Mouse (Mus musculus): ENCODE measurements around the gene Leap2.

The Leap2 gene

DNA sequence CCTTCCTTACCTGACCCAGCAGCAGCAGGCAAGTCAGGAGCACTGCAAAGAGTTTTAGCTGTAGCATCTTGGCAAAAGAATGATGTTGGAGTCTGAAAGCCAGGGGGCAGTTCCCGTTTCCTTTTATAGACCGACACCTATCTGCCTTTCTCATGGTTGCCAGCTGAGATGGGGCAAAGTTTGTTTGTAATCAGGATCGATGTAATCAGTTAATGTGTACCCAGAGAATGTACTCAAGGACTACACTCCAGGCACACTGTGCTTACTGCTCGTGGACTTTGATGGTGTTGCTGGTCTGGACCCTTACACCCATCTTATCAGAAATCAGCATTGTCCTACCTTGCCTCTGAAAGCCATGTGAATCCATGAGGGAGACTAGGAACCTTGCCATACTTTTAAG is at the start of gene Leap2:
Gene Leap2 (minus strand): TSS at position 135 of the 400 bp plus-strand sequence.
- DNase-seq (ENCODE audit: extremely low spot score, low spot score), result no peak

GRCm38 (mm10) chr11:53472709-53473108 is 49.7 kb upstream of the Leap2 start:
- DNase-seq (ENCODE audit: extremely low spot score, low spot score), result no peak

DNA sequence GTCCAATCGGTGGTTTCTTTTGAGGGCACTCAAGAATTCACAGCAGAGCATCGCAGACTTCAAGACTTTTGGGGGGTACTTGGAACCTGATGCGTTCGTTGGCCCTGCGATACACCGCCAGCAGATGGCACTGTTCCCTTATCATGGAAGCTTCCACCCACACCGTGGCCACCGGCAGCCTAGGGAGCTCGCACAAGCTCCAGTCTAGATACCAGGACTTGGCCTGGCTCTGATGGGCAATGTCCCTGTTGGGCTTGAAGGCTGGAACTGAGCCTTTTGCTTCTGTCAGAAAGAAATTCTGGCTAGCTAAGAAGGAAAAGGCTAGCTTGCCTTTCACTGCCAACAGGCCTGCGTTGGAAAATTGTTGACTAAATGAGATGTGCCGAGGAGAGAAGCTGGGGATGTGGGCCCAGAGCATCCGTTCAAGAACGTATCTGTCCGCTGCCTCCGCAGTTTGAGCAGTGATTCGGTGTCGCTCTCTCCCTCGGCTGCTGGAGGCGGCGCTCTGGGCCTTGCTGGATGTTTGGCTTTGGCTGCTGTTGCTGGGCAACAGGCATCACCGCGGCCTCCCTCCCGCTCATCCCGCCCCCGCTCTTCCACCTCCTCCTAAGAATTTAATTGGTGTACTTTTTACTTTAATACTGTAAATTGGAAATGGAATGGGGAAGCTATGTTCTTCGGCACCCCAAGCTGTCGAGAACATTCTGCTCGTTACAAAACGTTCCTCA is 47.2 kb upstream of the Leap2 start, which contains the start of gene Gm9837:
Gene Gm9837 (minus strand): TSS at position 512 of the 728 bp plus-strand sequence.
- peak; percentile 90 for DNase-seq (ENCODE audit: extremely low spot score, low spot score)

DNA sequence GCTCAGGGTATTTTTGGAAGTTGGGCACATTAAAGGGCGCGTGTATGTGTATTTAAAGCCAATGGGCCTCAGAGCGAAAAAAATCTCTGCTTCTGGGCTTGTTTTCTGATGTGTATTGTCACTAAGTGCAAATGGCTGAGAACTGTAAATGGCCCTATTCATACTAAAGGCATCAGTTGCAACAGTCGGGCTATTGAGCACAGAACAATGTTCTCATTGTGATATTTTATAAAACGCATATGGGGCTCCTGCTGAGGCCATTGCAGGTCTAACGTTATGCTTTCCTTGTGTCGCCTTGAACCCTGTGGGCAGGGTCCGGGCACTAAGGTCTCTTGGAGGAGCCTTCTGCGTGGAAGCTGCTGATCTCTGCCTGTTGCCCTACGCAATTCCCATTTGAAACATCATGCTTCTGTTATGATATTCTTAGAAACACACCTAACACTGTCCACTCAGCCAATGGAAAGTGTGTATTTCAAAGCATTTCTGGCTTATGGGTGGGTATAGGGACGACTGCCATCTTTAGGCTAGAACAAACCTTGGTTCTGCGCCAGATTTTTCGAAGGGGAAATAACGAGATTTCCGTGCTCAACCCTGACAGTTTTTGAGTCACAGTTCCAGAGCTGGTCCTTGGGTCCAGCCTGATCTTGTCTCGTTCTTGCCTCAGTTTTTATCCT is 46.5 kb upstream of the Leap2 start:
- no peak for DNase-seq (ENCODE audit: extremely low spot score, low spot score)

DNA sequence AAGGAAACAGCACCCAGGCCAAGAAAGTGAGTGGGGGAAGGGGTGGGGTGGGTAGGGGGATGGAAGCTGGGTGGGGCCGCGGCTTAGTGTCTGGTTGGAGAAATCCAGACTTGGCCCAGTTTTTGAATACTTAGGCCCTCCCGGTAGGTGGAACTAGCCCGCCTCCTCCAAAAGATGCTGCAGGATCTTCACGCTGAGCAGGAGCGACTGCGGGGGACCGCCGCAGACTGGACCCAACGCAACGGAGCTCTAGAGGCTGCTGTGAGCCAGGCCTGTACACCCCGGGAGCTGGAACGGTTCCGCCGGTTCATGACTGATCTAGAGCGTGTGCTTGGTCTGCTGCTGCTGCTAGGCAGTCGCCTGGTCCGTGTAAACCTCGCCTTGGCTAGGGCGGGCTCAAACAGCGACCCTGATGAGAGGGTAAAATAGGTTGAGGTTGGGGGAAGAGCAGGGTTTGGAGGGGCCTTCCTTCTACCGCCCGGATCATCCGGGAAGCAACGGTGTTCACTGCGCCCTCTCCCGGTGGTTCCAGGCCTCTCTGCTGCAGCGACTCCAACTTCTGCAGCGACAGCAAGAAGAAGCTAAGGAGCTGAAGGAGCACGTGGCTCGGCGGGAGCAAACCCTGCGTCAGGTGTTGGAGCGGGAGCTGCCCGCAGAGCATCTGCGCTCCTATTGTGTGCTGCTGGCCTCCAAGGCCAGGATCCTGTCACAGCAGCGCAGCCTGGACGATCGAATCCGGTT is 43.4 kb upstream of the Leap2 start:
- peak; percentile 85 for DNase-seq (ENCODE audit: extremely low spot score, low spot score)

GRCm38 (mm10) chr11:53463551-53464424 is 40.8 kb upstream of the Leap2 start:
- DNase-seq (ENCODE audit: extremely low spot score, low spot score), result peak; percentile 66

GRCm38 (mm10) chr11:53461727-53462126 is 38.8 kb upstream of the Leap2 start:
- DNase-seq (ENCODE audit: extremely low spot score, low spot score), result no peak

- no peak for DNase-seq (ENCODE audit: extremely low spot score, low spot score)
Measured at GRCm38 (mm10) chr11:53460192-53460591, 37.2 kb upstream of the Leap2 start.

DNA sequence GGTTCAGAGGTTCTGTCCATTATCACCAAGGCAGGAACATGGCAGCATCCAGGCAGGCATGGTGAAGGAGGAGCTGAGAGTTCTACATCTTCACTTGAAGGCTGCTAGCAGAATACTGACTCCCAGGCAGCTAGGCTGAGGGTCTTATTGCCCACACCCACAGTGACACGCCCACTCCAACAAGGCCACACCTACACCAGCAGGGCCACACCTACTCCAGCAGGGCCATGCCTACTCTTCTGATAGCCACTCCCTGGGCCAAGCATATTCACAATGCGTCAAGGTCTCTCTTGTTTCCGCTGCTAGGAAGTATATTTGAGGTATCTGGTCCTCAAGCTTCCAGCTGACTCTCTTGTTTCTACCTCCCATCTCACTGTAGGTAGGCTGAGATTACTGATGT is 36.0 kb upstream of the Leap2 start:
- no peak for DNase-seq (ENCODE audit: extremely low spot score, low spot score)

DNA sequence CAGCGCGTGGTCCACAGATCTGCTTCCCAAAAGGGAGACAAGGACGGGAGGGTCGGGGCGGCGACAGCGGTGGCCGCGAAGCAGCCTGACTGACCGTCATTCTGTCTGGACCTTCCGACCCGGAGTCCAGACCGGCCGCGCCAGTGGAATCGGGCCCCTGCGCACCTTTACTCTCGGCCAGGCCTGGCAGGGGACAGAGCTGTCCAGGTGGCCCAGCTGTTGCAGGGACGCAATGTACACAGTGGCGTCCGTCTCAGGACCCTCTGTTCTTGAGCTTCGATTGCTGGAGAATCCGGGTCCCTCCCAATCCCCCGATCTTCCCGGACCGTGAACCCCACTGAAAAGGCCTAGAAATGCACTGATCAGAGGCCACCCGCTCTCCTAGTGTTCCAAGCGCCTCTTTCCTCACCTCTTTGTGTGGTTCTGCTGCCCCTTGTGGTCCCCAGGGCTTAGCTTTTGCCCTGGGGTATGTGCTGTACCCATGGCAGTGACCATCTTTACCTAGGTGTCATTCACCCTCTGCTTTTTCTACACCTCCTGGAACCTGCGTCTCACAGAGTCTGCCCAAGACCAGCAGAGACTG is 34.5 kb upstream of the Leap2 start:
- no peak for DNase-seq (ENCODE audit: extremely low spot score, low spot score)

GRCm38 (mm10) chr11:53456474-53457371 is 33.8 kb upstream of the Leap2 start, which contains the start of the genes Gm10447 and Shroom1:
Gene Gm10447, minus strand, starts transcription at chr11:53457110.
Gene Shroom1, plus strand, starts transcription at chr11:53457205.
- peak; percentile 66 for DNase-seq (ENCODE audit: extremely low spot score, low spot score)

DNA sequence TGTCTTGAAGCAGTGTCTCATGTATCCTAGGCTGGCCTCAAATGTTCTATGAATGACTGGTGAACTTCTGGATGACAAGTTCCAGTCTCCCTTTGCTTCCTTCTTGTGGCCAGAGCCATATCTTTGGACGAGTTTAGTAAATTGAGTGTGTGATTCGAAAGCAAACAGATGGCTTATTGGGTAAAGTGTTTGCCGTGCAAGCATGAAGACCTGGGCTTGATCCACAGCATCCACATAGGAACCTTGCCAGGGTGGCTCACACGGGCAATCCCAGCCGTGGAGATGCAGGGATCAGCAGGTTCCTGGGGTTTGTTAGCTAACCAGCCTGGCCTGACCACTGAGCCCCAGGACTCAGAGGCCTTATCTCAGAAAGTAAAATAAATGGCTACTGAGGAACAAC is 30.1 kb upstream of the Leap2 start:
- no peak for DNase-seq (ENCODE audit: extremely low spot score, low spot score)

DNA sequence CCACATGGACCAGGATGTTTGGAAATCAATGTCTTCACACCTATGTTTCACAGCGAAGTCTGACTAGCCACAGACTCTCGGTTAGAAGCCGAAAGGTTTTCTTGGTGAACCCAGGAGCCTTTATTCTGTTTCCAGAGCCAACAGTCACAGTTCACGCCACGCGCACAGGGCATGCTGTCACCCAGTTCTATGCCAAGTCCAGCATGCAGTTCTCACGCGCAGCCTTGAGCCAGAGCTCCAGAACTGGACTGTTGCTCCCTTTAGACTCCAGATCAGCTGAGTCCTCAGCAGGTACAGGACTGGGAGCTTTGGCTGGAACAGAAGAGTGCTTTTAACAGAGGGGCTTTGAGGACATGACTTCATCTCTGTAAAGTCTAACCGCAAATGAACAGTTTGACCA is 29.4 kb upstream of the Leap2 start:
- DNase-seq (ENCODE audit: extremely low spot score, low spot score), result no peak

- DNase-seq (ENCODE audit: extremely low spot score, low spot score), result no peak
Measured at GRCm38 (mm10) chr11:53451361-53451760, 28.4 kb upstream of the Leap2 start.

- DNase-seq (ENCODE audit: extremely low spot score, low spot score), result no peak
Measured at GRCm38 (mm10) chr11:53450070-53450705, 27.2 kb upstream of the Leap2 start.

- DNase-seq (ENCODE audit: extremely low spot score, low spot score), result no peak
Measured at GRCm38 (mm10) chr11:53448529-53448928, 25.6 kb upstream of the Leap2 start.

DNA sequence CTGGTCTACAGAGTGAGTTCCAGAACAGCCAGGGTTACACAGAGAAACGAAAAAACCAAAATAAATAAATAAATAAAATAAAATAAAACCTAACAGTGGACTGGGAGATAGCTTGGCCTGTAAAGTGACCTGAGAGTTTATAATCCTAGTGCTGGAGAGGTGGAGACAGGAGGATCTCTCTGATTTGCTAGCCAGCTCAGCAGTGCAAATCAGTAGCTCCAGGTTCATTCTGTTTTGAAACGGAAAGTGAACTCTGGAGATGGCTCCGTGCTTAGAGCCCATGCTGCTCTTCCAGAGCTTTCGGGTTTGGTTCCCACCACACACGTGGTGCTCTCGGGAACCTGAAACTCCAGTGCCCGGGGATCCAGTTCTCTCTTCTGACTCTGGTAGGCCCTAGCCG is 25.0 kb upstream of the Leap2 start:
- DNase-seq (ENCODE audit: extremely low spot score, low spot score), result no peak

GRCm38 (mm10) chr11:53446183-53446582 is 23.2 kb upstream of the Leap2 start:
- no peak for DNase-seq (ENCODE audit: extremely low spot score, low spot score)

GRCm38 (mm10) chr11:53445562-53445961 is 22.6 kb upstream of the Leap2 start:
- no peak for DNase-seq (ENCODE audit: extremely low spot score, low spot score)

Data from neural tube, embryonic 10.5 days (tissue).